Mouse (Mus musculus) heart, embryonic 13.5 days (tissue): Measurements from ENCODE around the gene Nsd1. TPM values are rescaled to one million over a fixed set of nuclear protein-coding genes. Genes with fewer than 3 reads are reported as not detected.

Source experiments
- ATAC-seq: fragments of 200-750 bp; cut with Nextera tagmentation; 2 replicates; pipeline ENCODE4 v1.8.0; 2017; ENCODE audit warnings: moderate TSS enrichment; ENCODE audit not compliant: insufficient number of reproducible peaks, low FRiP score, low TSS enrichment; ENCODE audit errors: extremely low read depth
- H3K27ac ChIP-seq: fragments of 300-500 bp; sonication (generic); replicated peaks from 2 replicates; pipeline ENCODE4 v1.5.1; 2015; ENCODE audit warnings: moderate library complexity, mild to moderate bottlenecking, inconsistent platforms
- H3K27me3 ChIP-seq: fragments of 300-500 bp; sonication (generic); replicated peaks from 2 replicates; pipeline ENCODE4 v1.6.1; 2015; ENCODE audit warnings: mild to moderate bottlenecking, inconsistent platforms
- H3K36me3 ChIP-seq: fragments of 300-500 bp; sonication (generic); 2 replicates; pipeline ENCODE4 v1.6.1; 2015; ENCODE audit warnings: mild to moderate bottlenecking, inconsistent platforms
- H3K4me1 ChIP-seq: fragments of 300-500 bp; sonication (generic); 2 replicates; pipeline ENCODE4 v1.6.1; 2015; ENCODE audit warnings: inconsistent platforms
- H3K4me2 ChIP-seq: fragments of 300-500 bp; sonication (generic); 2 replicates; pipeline ENCODE4 v1.6.1; 2015; ENCODE audit warnings: inconsistent platforms, mild to moderate bottlenecking, moderate library complexity
- H3K4me3 ChIP-seq: fragments of 300-500 bp; sonication (generic); 2 replicates; pipeline ENCODE4 v1.5.1; 2015; ENCODE audit warnings: moderate library complexity, mild to moderate bottlenecking, inconsistent platforms
- H3K9ac ChIP-seq: fragments of 300-500 bp; sonication (generic); 2 replicates; pipeline ENCODE4 v1.6.1; 2015; ENCODE audit warnings: inconsistent platforms, mild to moderate bottlenecking, moderate library complexity
- H3K9me3 ChIP-seq: fragments of 300-500 bp; sonication (generic); 2 replicates; pipeline ENCODE4 v1.6.1; 2016; ENCODE audit warnings: inconsistent platforms
- WGBS: fragments of 180-500 bp; shearing (Covaris S2); methylation state at CpG from one replicate; pipeline ENCODE4 v1.1.7; 2015; ENCODE audit warnings: mixed read lengths; 5-methylcytosine and 5-hydroxymethylcytosine counted together
- polyA plus RNA-seq: library from polyadenylated mRNA; unstranded; fragments of >200 nt; fragmentation: Nextera tagmentation; extraction: Ambion mirVana; gene quantifications from 2 replicates; pipeline ENCODE4 v1.2.1, GENCODE M21; 2015

The Nsd1 gene
- polyA plus RNA-seq, 1 experiment from 2014 or later, result 41.4 TPM

DNA sequence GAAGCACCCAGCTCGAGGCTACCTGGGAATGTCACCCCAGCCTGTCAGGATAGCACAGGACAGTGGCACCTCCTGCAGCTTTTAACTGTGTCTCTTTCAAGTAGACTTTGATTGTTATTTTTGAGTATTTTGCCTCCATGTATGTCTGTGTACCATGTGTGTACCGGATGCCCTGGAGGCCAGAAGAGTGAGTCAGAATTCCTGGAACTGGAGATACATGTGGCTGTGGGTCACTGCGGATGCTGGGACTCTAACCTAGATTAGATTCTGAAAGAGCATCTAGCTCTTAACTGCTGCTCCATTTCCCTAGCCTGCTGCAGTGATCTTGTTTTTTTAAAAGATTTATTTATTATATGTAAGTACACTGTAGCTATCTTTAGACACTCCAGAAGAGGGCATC lies 122.7 kb downstream of the Nsd1 start:
- WGBS, result 64% methylated on average over 3 of the region's 3 CpGs
- ATAC-seq, result no peak
- Histone ChIP-seq H3K9ac (no peak overlapping the region), H3K27ac (no peak overlapping the region), H3K4me3 (no peak overlapping the region), H3K36me3 (no peaks in the 10 kb centered on the region), H3K4me1 (peaks cover 36% of the 10 kb centered on the region), H3K9me3 (no peaks in the 10 kb centered on the region), H3K27me3 (peaks cover 3% of the 10 kb centered on the region), H3K4me2 (no peak overlapping the region)

DNA sequence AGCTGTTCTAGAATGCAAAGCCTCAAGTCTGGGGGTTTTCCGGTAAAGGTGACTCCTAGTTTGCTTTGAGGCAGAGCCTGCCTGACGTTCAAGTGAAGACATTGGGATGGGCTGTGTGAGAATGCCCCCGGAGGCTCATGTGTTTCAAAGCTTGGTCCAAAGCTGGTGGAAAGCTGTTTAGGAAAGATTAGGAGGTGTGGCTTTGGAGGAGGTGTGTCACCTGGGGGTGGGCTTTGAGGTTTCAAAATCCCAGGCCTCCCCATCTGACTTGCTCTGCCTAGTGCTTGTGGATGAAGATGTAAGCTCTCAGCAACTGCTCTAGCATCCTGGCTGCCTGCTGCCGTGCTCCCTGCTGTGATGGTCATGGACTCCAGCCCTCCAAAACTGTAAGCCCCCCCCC lies 126.1 kb downstream of the Nsd1 start:
- WGBS, result 74% methylated on average over 4 of the region's 4 CpGs
- no peak overlapping the region for H3K27ac ChIP-seq
- H3K9me3 ChIP-seq, result no peaks in the 10 kb centered on the region

DNA sequence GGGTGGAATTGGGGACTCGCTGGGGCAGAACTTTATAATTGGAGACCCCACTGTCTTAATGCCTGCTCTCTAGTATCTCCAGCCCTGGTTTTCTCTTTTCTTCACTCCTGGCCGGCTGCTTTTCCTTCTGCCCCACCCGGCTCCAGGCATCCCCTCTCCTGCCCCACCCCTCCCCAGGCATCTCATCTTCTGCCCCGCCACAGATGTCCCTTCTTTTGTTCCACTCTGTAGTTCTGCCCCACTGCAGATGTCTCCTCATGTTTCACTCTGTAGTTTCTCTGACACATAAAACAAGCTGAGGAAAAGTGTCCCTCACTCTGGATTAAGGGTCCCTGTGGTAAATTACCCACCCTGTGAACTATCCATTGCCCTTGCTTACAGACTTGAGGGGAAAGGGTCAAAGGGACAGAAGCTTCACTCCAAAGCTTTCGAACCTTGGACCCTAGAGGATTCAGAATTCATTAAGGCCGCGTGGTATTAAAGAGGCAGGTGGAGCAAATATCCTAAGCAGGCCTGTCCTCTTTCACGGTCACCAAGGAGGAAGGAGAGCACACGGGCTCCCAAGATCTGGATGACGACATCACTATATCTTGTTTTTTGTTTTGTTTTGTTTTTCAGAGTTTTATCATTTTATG lies 127.9 kb downstream of the Nsd1 start:
- Histone ChIP-seq H3K36me3 (no peaks in the 10 kb centered on the region), H3K9ac (no peak overlapping the region), H3K4me1 (peaks cover 7% of the 10 kb centered on the region; the same call in 1 of the 2 replicates), H3K9me3 (no peaks in the 10 kb centered on the region), H3K27me3 (no peaks in the 10 kb centered on the region; the same call in 1 of the 2 replicates), H3K4me3 (no peak overlapping the region), H3K4me2 (no peak overlapping the region), H3K27ac (no peak overlapping the region)
- 72% methylated on average over 10 of the region's 10 CpGs for WGBS
- no peak for ATAC-seq

More for the DNA sequence above, 126.1 kb downstream of the Nsd1 start:
- H3K9ac ChIP-seq, result no peak overlapping the region
- H3K4me3 ChIP-seq, result no peak overlapping the region
- peaks cover 15% of the 10 kb centered on the region for H3K4me1 ChIP-seq
- no peak overlapping the region for H3K4me2 ChIP-seq
- ATAC-seq, result no peak
- peaks cover 3% of the 10 kb centered on the region for H3K27me3 ChIP-seq
- H3K36me3 ChIP-seq, result no peaks in the 10 kb centered on the region

DNA sequence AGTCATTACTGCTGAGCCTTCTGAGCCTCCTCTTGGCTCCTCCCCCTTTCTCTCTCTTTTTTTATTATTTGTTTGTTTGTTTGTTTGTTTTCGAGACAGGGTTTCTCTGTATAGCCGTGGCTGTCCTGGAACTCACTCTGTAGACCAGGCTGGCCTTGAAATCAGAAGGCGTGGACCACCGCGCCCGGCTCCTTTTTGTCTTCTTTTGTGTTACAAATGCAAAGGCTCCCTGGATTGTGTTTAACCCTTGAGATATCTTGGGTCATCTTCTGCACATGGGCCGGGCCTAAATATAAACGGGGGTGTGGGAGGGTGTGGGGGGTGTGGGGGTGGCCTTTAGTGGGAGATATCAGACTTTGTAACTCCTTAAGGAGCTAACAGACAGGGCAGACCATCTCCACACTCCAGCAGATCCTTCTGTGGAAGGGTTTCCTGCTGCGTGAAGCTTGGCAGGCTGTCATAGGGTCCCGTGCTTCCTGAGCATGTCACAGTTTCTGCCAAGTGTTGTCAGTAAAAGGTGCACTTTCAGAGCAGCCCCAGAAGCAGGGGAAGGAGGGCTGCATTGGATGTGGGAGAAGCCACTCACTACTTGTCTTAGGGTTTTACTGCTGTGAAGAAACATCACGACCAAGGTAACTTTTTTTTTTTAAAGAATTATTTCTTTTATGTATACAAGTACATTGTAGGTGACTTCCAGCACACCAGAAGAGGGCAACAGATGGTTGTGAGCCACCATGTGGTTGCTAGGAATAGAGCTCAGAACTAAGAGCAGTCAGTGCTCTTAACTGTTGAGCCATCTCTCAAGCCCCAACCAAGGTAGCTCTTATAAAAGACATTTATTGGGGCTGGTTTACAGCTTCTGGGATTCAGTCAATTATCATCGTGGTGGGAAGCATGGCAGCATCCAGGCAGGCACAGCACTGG lies 128.8 kb downstream of the Nsd1 start:
- H3K27me3 ChIP-seq, result no peaks in the 10 kb centered on the region; the same call in 1 of the 2 replicates
- ATAC-seq, result no peak

DNA sequence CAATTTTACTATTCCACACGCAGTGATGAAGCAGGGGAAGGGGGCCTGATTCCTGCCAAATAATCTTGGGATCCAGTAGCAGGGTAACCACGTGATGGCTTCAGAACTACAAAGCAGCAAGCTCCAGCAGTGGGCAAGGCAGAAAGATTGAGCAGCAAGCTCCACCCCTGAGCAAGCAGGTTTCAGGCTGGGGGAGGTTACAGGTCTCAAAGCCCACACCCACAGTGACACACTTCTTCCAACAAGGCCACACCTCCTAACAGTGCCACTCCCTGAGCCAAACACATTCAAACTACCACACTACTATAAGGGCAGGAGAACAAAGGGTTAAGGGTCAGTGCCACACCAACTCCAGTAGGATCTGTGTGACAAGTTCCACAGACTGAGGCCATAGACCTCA lies 129.7 kb downstream of the Nsd1 start:
- Histone ChIP-seq H3K4me2 (no peak overlapping the region), H3K27me3 (no peaks in the 10 kb centered on the region; the same call in 1 of the 2 replicates), H3K9me3 (no peaks in the 10 kb centered on the region), H3K36me3 (peaks cover 8% of the 10 kb centered on the region), H3K4me1 (peaks cover 7% of the 10 kb centered on the region; the same call in 1 of the 2 replicates), H3K4me3 (no peak overlapping the region), H3K27ac (no peak overlapping the region), H3K9ac (no peak overlapping the region)
- 29% methylated on average over 2 of the region's 2 CpGs for WGBS
- ATAC-seq, result no peak

More for the DNA sequence above, 128.8 kb downstream of the Nsd1 start:
- Histone ChIP-seq H3K9me3 (no peaks in the 10 kb centered on the region), H3K9ac (no peak overlapping the region), H3K36me3 (0 out of 2 replicates have a peak, but pooled peaks cover under 1% of the 10 kb centered on the region), H3K4me3 (no peak overlapping the region), H3K4me1 (peaks cover 7% of the 10 kb centered on the region; the same call in 1 of the 2 replicates), H3K4me2 (no peak overlapping the region), H3K27ac (no peak overlapping the region)
- 59% methylated on average over 12 of the region's 12 CpGs for WGBS

DNA sequence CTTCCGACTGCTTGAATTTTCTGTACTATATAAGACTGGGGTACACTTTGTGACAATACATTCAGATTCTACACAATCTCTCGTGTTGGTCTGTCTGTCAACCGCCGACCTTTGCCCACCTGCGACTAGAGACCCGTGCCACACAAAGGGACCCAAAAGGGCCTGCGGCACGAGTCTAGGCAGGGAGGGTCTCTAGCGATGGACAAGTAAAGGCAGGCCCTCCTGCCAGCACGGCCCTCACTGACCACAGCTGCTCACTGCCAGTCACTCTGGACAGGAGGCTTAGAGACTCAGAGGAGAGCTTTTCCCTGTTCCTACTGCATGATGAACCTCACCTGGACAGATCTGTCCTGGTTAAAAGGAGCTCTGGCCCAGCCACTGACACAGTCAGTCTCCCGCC lies 132.9 kb downstream of the Nsd1 start:
- H3K27me3 ChIP-seq, result no peaks in the 10 kb centered on the region
- peaks cover 40% of the 10 kb centered on the region for H3K36me3 ChIP-seq
- no peaks in the 10 kb centered on the region for H3K9me3 ChIP-seq
- no peak for ATAC-seq
- H3K4me1 ChIP-seq, result peaks cover 7% of the 10 kb centered on the region; the same call in 1 of the 2 replicates
- 37% methylated on average over 11 of the region's 11 CpGs for WGBS
- no peak overlapping the region for H3K9ac ChIP-seq
- no peak overlapping the region for H3K27ac ChIP-seq
- no peak overlapping the region for H3K4me3 ChIP-seq
- no peak overlapping the region for H3K4me2 ChIP-seq

DNA sequence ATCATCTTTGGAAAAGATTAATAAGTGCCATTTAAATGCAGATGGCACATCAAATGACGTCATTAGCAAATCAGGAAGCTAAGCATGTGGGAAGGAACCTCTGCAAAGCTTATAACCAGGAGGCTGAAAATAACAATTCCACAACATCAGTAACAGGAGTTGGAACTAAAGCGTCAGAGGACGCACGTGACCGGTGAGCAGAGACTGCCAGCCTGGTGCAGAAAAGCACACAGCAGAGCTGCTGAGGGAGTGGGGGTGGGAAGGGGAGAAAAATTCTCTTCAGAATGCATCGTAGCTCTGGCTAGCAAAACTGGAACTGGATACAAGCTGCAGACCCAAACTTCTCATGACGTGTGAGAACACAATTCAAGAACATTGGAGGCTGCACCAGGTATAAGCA lies 134.7 kb downstream of the Nsd1 start:
- no peak overlapping the region for H3K4me3 ChIP-seq
- H3K4me1 ChIP-seq, result no peaks in the 10 kb centered on the region
- ATAC-seq, result no peak
- no peak overlapping the region for H3K9ac ChIP-seq
- peaks cover 58% of the 10 kb centered on the region for H3K36me3 ChIP-seq
- 85% methylated on average over 7 of the region's 7 CpGs for WGBS
- no peaks in the 10 kb centered on the region for H3K27me3 ChIP-seq
- H3K4me2 ChIP-seq, result no peak overlapping the region
- no peak overlapping the region for H3K27ac ChIP-seq
- H3K9me3 ChIP-seq, result no peaks in the 10 kb centered on the region

DNA sequence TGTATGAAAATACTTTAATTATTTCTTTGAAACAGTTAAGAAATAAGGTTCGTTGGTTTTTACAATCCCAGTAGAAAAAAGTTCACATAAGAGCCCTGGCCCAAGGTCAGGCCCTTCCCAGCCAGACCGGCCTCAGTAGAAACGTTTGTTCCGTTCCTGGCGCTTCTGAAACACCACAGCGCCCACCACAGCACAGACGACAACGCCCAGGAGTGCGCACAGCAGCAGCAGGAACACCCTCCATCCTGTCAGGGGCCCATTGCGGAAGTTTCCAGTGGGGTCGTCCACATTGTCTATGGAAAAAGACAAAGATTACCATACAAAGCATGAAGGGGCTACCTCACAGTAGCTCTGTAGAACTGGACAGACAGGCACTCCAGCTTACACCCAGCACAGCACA lies 137.2 kb downstream of the Nsd1 start:
- no peaks in the 10 kb centered on the region for H3K9me3 ChIP-seq
- H3K4me1 ChIP-seq, result no peaks in the 10 kb centered on the region
- peaks cover 82% of the 10 kb centered on the region for H3K36me3 ChIP-seq
- 73% methylated on average over 11 of the region's 11 CpGs for WGBS
- H3K4me3 ChIP-seq, result no peak overlapping the region
- H3K27me3 ChIP-seq, result no peaks in the 10 kb centered on the region
- ATAC-seq, result no peak
- no peak overlapping the region for H3K9ac ChIP-seq
- peak overlapping the region; percentile 22; the same call in 1 of the 2 replicates for H3K27ac ChIP-seq
- H3K4me2 ChIP-seq, result no peak overlapping the region

DNA sequence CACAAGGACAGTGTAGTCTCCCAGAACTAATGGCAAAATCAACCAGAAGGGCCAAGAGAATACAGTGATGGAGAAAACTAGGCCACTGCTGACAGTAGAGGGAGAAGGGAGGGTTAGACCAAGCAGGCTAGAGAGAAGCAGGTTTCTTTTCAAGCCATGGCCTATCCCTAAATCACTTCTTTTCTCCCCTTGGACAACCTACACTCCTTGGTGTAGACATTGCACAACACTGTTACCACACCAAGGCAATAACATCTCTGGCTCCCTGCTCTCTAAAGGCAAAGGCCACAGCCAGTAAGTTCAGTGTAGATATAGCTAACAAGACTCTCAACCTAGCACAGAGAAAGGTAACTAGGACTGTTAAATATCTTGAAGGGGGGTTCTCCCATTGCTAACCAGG lies 151.6 kb downstream of the Nsd1 start:
- Histone ChIP-seq H3K4me1 (peaks cover 29% of the 10 kb centered on the region), H3K4me3 (peak overlapping the region; percentile 91), H3K36me3 (peaks cover 50% of the 10 kb centered on the region), H3K9ac (peak overlapping the region; percentile 95), H3K9me3 (no peaks in the 10 kb centered on the region), H3K27me3 (peaks cover 14% of the 10 kb centered on the region), H3K4me2 (peak overlapping the region; percentile 91), H3K27ac (no peak overlapping the region)
- ATAC-seq, result no peak

DNA sequence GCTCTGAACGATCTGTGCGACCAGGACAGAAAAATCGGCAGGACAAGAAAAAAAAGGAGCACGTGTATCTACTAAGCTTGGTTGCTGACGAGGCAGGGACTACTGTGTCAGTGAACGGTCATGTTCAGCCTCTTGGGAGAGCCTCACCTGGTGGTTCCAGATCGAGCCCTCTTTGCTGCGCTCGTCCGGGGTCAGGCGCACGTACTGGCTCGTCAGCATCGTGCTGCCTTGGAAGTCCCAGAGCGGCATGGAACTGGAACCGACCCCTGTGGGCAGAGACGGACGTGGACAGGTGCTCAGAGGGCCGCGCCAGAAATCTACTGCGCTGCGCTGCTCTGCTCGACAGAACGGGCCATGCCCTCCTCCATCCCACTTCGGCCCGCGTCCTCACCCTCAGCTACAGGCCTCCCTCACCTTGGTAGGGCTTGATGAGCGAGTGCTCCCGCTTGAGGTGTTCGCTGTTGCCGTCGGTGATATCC lies 152.4 kb downstream of the Nsd1 start:
- H3K27ac ChIP-seq, result peak overlapping the region; percentile 91
- no peaks in the 10 kb centered on the region for H3K9me3 ChIP-seq
- peak overlapping the region; percentile 95 for H3K9ac ChIP-seq
- 0 out of 2 replicates have a peak, but pooled peaks have one; percentile 7 for ATAC-seq
- peaks cover 17% of the 10 kb centered on the region for H3K27me3 ChIP-seq
- peak overlapping the region; percentile 91 for H3K4me2 ChIP-seq
- H3K4me3 ChIP-seq, result peak overlapping the region; percentile 91
- H3K4me1 ChIP-seq, result peaks cover 29% of the 10 kb centered on the region
- whole genome bisulfite sequencing, result under 1% methylated on average over 32 of the region's 32 CpGs
- H3K36me3 ChIP-seq, result peaks cover 41% of the 10 kb centered on the region

DNA sequence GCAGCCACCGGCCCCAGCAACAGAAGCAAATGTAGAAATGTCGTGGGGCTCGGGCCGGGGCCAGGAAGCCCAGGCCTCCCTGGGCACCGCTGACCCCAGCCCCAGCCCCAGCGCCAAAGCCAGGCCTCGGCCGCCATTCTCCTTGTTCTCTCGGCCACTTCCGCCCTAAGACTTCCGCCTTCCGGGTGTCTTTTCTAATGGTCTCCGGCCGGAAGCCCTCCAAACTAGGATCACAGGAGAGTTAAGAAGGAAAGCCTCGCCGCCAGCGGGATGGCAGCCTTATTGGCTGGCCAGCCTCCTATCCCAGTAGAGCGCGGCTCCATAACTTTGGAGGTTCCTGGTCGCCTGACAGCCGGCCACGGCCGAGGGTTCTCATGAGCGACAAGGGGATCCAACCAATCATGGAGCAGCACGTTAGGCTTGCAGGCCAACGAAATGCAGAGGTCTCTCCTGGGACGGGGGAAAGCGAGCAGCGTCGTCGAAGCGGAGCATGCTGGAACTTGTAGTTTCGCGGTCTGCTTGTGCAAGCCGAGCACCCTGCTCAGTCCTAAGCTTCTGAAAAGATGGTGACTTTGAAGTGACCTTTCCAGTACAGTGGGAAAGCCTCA lies 153.0 kb downstream of the Nsd1 start, which contains the start of gene Lman2:
Lman2 (minus strand) TSS at position 331 of the 608 bp plus-strand sequence.
- H3K4me2 ChIP-seq, result peak within 1 kb of the TSS; percentile 91
- H3K4me1 ChIP-seq, result peaks cover 29% of the 10 kb centered on the region
- H3K27me3 ChIP-seq, result peaks cover 22% of the 10 kb centered on the region
- H3K27ac ChIP-seq, result peak within 1 kb of the TSS; percentile 91
- no peaks in the 10 kb centered on the region for H3K9me3 ChIP-seq
- H3K4me3 ChIP-seq, result peak within 1 kb of the TSS; percentile 91
- peak; percentile 95 for ATAC-seq
- 1% methylated on average over 35 of the region's 35 CpGs for WGBS
- peaks cover 36% of the 10 kb centered on the region for H3K36me3 ChIP-seq
- H3K9ac ChIP-seq, result peak within 1 kb of the TSS; percentile 95
